Mouse (Mus musculus) embryo, embryonic 10 days (tissue): ENCODE data around the gene Lcmt1.

ENCODE experiments used
- DNase-seq: peaks from one replicate; pipeline ENCODE4 v3.0.0-alpha.2; 2015; ENCODE audit warnings: low spot score

Gene Lcmt1

GRCm38 (mm10) chr7:123401121-123401520 lies 31.5 kb downstream of the Lcmt1 start:
- no peak for DNase-seq

GRCm38 (mm10) chr7:123404198-123404597 lies 34.6 kb downstream of the Lcmt1 start:
- no peak for DNase-seq

GRCm38 (mm10) chr7:123405619-123406018 lies 36.0 kb downstream of the Lcmt1 start:
- DNase-seq = no peak

- DNase-seq = no peak
These were observed 37.4 kb downstream of the Lcmt1 start for GRCm38 (mm10) chr7:123406988-123407387.

- no peak for DNase-seq
These were observed 40.9 kb downstream of the Lcmt1 start for GRCm38 (mm10) chr7:123410502-123410901.

- DNase-seq = no peak
These were observed 41.5 kb downstream of the Lcmt1 start for GRCm38 (mm10) chr7:123411109-123411508.

GRCm38 (mm10) chr7:123412143-123412542 lies 42.6 kb downstream of the Lcmt1 start:
- no peak for DNase-seq

GRCm38 (mm10) chr7:123416803-123417202 lies 47.2 kb downstream of the Lcmt1 start:
- no peak for DNase-seq

GRCm38 (mm10) chr7:123417661-123418060 lies 48.1 kb downstream of the Lcmt1 start:
- no peak for DNase-seq

- no peak for DNase-seq
These were observed 50.4 kb downstream of the Lcmt1 start for GRCm38 (mm10) chr7:123419984-123420383.

- no peak for DNase-seq
These were observed 52.4 kb downstream of the Lcmt1 start for GRCm38 (mm10) chr7:123421958-123422357.

GRCm38 (mm10) chr7:123424281-123424680 lies 54.7 kb downstream of the Lcmt1 start:
- no peak for DNase-seq

GRCm38 (mm10) chr7:123425134-123425757 lies 55.7 kb downstream of the Lcmt1 start:
- DNase-seq = no peak

- DNase-seq = no peak
These were observed 60.2 kb downstream of the Lcmt1 start for GRCm38 (mm10) chr7:123429624-123430410.

- DNase-seq = no peak
These were observed 60.8 kb downstream of the Lcmt1 start for GRCm38 (mm10) chr7:123430411-123430705.

- DNase-seq = no peak
These were observed 61.6 kb downstream of the Lcmt1 start for GRCm38 (mm10) chr7:123431206-123431605.

GRCm38 (mm10) chr7:123442079-123442478 lies 72.5 kb downstream of the Lcmt1 start:
- DNase-seq = no peak

- DNase-seq = no peak
These were observed 79.2 kb downstream of the Lcmt1 start for GRCm38 (mm10) chr7:123448794-123449193.

GRCm38 (mm10) chr7:123449676-123450075 lies 80.1 kb downstream of the Lcmt1 start:
- no peak for DNase-seq

GRCm38 (mm10) chr7:123450515-123450914 lies 80.9 kb downstream of the Lcmt1 start:
- no peak for DNase-seq

GRCm38 (mm10) chr7:123452551-123452950 lies 83.0 kb downstream of the Lcmt1 start:
- no peak for DNase-seq

- DNase-seq = no peak
These were observed 83.5 kb downstream of the Lcmt1 start for GRCm38 (mm10) chr7:123453066-123453465.

GRCm38 (mm10) chr7:123455088-123455487 lies 85.5 kb downstream of the Lcmt1 start:
- DNase-seq = no peak

GRCm38 (mm10) chr7:123458309-123458708 lies 88.7 kb downstream of the Lcmt1 start:
- no peak for DNase-seq
